Mouse (Mus musculus) lung, postnatal 0 days (tissue): Measurements from ENCODE around the gene Msh3. TPM values are rescaled to one million over a fixed set of nuclear protein-coding genes. Genes with fewer than 3 reads are reported as not detected.

ENCODE experiments used
- ATAC-seq: fragments of 200-750 bp; cut with Nextera tagmentation; 2 replicates; pipeline ENCODE4 v1.8.0; 2017; ENCODE audit warnings: moderate library complexity
- DNase-seq: peaks from one replicate; pipeline ENCODE4 v3.0.0-alpha.2; 2016; ENCODE audit warnings: low spot score
- H3K27ac ChIP-seq: fragments of 300-500 bp; sonication (generic); 2 replicates; pipeline ENCODE4 v1.5.1; 2014; ENCODE audit warnings: antibody characterized with exemption, mild to moderate bottlenecking, low read length, mixed read lengths
- H3K27me3 ChIP-seq: fragments of 300-500 bp; sonication (generic); replicated peaks from 2 replicates; pipeline ENCODE4 v1.6.1; 2014; ENCODE audit warnings: low read length, mixed read lengths; ENCODE audit not compliant: insufficient read depth
- H3K36me3 ChIP-seq: fragments of 300-500 bp; sonication (generic); 2 replicates; pipeline ENCODE4 v1.6.1; 2014; ENCODE audit warnings: low read length, mixed read lengths; ENCODE audit not compliant: insufficient read depth
- H3K4me1 ChIP-seq: fragments of 300-500 bp; sonication (generic); 2 replicates; pipeline ENCODE4 v1.6.1; 2014; ENCODE audit warnings: antibody characterized with exemption, low read depth, low read length, mixed read lengths; ENCODE audit not compliant: insufficient read depth
- H3K4me2 ChIP-seq: fragments of 300-500 bp; sonication (generic); replicated peaks from 2 replicates; pipeline ENCODE4 v1.6.1; 2014; ENCODE audit warnings: low read depth, mild to moderate bottlenecking, low read length, moderate library complexity, mixed read lengths
- H3K4me3 ChIP-seq: fragments of 300-500 bp; sonication (generic); 2 replicates; pipeline ENCODE4 v1.5.1; 2014; ENCODE audit warnings: low read depth, low read length
- H3K9ac ChIP-seq: fragments of 300-500 bp; sonication (generic); replicated peaks from 2 replicates; pipeline ENCODE4 v1.6.1; 2014; ENCODE audit warnings: low read depth, mild to moderate bottlenecking
- H3K9me3 ChIP-seq: fragments of 300-500 bp; sonication (generic); 2 replicates; pipeline ENCODE4 v1.6.1; 2016; ENCODE audit warnings: low read length, mixed read lengths
- CTCF ChIP-seq: IDR thresholded peaks from 2 replicates; pipeline ENCODE4 v1.5.1; 2016; ENCODE audit warnings: antibody characterized with exemption, mild to moderate bottlenecking
- EP300 ChIP-seq: IDR thresholded peaks from 2 replicates; pipeline ENCODE4 v1.6.1; 2016; ENCODE audit warnings: antibody characterized with exemption, mild to moderate bottlenecking, control low read depth
- WGBS: fragments of 180-500 bp; shearing (Covaris S2); extraction: QIAGEN DNeasy Blood & Tissue Kit; methylation state at CpG from one replicate; pipeline ENCODE4 v1.1.7; 2014; 5-methylcytosine and 5-hydroxymethylcytosine counted together
- polyA plus RNA-seq: library from polyadenylated mRNA; unstranded; fragments of >200 nt; fragmentation: Nextera tagmentation; extraction: Ambion mirVana; gene quantifications from 2 replicates; pipeline ENCODE4 v1.2.1, GENCODE M21; 2015

The Msh3 gene
- polyA plus RNA-seq, 1 experiment from 2014 or later, result 11.5 TPM

DNA sequence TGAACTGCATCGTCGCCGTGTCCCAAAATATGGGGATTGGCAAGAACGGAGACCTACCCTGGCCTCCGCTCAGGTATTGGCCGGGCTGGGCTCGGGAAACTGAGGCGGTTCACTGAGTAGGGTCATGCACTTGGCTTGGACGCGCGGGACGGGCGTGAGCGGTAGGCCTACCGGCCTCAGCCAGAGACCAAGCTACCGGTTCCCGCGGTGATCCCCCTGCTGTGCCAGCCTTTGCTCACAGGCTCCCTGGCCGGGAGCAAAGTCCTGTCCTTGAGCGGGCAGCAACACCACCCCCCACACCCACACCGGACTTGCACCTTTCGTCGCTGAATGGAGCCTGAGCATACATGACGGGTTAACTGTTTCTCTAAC lies 455 bp upstream of the Msh3 start:
- H3K4me3 ChIP-seq, result peak overlapping the region; percentile 77
- ATAC-seq (no peak), DNase-seq (peak; percentile 42)
- no peaks in the 10 kb centered on the region for H3K36me3 ChIP-seq
- H3K4me1 ChIP-seq, result 0 out of 2 replicates have a peak, but pooled peaks cover 4% of the 10 kb centered on the region
- H3K27ac ChIP-seq, result no peak overlapping the region
- no peaks in the 10 kb centered on the region for H3K27me3 ChIP-seq
- TF ChIP-seq CTCF, result no peak
- TF ChIP-seq EP300, result no peak
- peak overlapping the region; percentile 99 for H3K4me2 ChIP-seq
- 1% methylated on average over 24 of the region's 24 CpGs for WGBS
- H3K9me3 ChIP-seq, result no peaks in the 10 kb centered on the region
- peak overlapping the region; percentile 44 for H3K9ac ChIP-seq

DNA sequence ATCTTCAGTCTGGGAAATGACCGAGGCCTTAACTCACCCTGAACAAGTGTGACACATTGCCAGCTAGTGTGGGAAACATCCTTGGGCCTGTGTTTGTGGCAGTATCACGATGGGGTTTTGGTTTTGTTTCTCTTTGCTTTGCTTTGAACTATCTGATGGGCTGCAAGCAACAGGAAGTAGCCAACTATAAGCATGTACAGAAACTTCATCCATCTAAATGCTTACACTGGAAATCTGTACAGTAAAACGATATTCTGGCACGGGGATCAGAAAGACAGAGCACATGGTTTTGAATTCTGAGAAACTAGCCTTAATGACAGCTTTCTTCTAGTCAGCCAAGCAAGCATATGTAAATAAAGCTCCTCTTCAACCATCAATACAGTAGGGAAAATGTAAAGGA lies 847 bp downstream of the Msh3 start:
- ATAC-seq (no peak), DNase-seq (no peak)
- TF ChIP-seq EP300 (no peak), CTCF (no peak)
- Histone ChIP-seq H3K27me3 (no peaks in the 10 kb centered on the region), H3K36me3 (peaks cover 2% of the 10 kb centered on the region; the same call in 1 of the 2 replicates), H3K9me3 (no peaks in the 10 kb centered on the region), H3K27ac (peak overlapping the region; percentile 89), H3K4me1 (0 out of 2 replicates have a peak, but pooled peaks cover 4% of the 10 kb centered on the region), H3K9ac (peak overlapping the region; percentile 29), H3K4me2 (peak overlapping the region; percentile 99), H3K4me3 (peak overlapping the region; percentile 77)
- WGBS, result 11% methylated on average over 4 of the region's 4 CpGs

DNA sequence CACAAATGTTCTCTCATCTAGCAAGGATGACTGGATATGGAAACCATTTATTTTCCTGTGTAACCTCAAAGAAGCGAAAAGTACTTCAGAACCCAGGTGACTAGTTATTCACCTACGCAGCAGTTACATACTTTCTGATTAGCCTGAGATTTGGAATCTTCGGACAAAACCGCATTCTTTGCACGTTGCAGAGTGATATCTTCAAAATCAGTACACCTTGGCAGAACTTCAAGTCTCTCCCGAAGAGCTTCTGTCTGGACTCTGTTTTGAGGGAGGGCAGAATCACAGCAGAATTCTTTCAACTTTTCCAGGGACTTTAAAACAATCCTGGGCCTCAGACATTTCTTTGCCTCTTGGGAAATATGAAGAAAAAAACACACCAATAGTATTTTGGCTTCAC lies 3.7 kb downstream of the Msh3 start:
- H3K4me2 ChIP-seq, result no peak overlapping the region
- ATAC-seq (no peak), DNase-seq (no peak)
- H3K27me3 ChIP-seq, result no peaks in the 10 kb centered on the region
- H3K27ac ChIP-seq, result no peak overlapping the region
- TF ChIP-seq EP300, result no peak
- TF ChIP-seq CTCF, result no peak
- 0 out of 2 replicates have a peak, but pooled peaks cover 4% of the 10 kb centered on the region for H3K4me1 ChIP-seq
- H3K9me3 ChIP-seq, result no peaks in the 10 kb centered on the region
- WGBS, result 76% methylated on average over 6 of the region's 6 CpGs
- H3K36me3 ChIP-seq, result peaks cover 5% of the 10 kb centered on the region
- H3K4me3 ChIP-seq, result no peak overlapping the region
- no peak overlapping the region for H3K9ac ChIP-seq

DNA sequence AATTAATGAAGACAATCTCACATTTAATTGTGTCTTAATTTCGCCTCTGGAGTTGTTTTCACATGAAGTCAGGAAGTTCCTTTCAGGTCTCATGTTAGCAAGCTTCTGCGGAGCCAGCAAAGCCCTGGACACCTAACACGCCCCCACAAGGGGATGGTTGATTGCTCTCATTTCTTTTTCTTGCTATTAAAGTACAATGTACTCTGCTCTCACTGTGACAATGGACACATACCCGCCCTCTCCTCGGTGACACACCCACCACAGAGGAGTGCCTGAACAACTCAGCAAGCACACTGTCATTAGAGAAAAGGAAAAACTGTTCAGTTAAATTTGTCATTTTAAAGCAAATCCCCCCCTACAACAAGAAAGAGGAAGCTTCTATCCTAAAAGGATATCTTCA lies 8.5 kb downstream of the Msh3 start:
- no peaks in the 10 kb centered on the region for H3K27me3 ChIP-seq
- no peak for TF ChIP-seq CTCF
- TF ChIP-seq EP300, result no peak
- no peak overlapping the region for H3K4me2 ChIP-seq
- H3K27ac ChIP-seq, result no peak overlapping the region
- peaks cover 16% of the 10 kb centered on the region for H3K36me3 ChIP-seq
- no peaks in the 10 kb centered on the region for H3K9me3 ChIP-seq
- no peak overlapping the region for H3K9ac ChIP-seq
- H3K4me1 ChIP-seq, result no peaks in the 10 kb centered on the region
- ATAC-seq (no peak), DNase-seq (no peak)
- WGBS, result 83% methylated on average over 5 of the region's 5 CpGs
- no peak overlapping the region for H3K4me3 ChIP-seq

DNA sequence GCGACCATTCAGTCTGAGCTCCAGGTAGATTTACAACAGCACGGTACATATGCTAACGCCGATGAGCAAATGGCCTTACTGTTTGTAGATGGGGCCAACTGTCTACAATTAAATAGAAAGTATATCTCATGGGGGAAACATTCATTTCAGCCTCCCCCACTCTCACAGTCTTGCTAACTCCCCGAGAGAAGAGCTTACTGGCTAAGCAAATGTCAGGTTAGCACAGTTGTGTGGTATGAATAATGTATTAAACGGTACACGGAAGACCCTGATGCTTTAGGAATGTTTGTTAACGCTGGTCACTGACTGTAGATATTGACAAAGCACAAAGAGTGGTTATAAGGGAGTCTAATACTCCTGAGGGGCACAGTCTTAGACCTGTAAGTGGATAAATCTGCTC lies 10.8 kb downstream of the Msh3 start:
- H3K27me3 ChIP-seq, result no peaks in the 10 kb centered on the region
- TF ChIP-seq EP300 (no peak), CTCF (no peak)
- no peak overlapping the region for H3K27ac ChIP-seq
- no peaks in the 10 kb centered on the region for H3K4me1 ChIP-seq
- H3K36me3 ChIP-seq, result peaks cover 15% of the 10 kb centered on the region
- no peaks in the 10 kb centered on the region for H3K9me3 ChIP-seq
- WGBS, result 95% methylated on average over 8 of the region's 8 CpGs
- ATAC-seq (no peak), DNase-seq (no peak)
- H3K4me3 ChIP-seq, result no peak overlapping the region
- H3K4me2 ChIP-seq, result no peak overlapping the region
- H3K9ac ChIP-seq, result no peak overlapping the region

DNA sequence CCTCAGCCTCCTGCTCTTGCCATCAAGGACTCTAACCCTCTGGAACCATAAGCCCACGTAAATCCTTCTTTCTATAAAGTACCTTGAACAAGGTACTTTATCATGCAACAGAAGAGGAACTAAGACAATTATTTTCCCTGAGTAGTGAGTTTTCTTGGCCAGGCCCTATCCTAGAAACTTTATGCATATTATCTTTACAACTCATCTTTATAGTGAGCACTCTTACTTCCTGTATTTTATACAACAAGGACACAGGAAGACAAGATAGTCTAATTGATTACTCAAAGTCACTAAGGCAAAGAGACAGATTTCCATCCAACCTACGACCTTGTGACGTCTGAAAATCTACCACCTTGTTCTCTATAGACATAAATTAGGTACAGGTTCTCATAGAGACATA lies 15.0 kb downstream of the Msh3 start:
- Histone ChIP-seq H3K4me1 (no peaks in the 10 kb centered on the region), H3K9me3 (no peaks in the 10 kb centered on the region), H3K4me3 (no peak overlapping the region), H3K9ac (no peak overlapping the region), H3K4me2 (no peak overlapping the region), H3K27ac (no peak overlapping the region), H3K27me3 (no peaks in the 10 kb centered on the region), H3K36me3 (peaks cover 11% of the 10 kb centered on the region; the same call in 1 of the 2 replicates)
- 79% methylated on average over 3 of the region's 3 CpGs for WGBS
- ATAC-seq (no peak), DNase-seq (no peak)
- no peak for TF ChIP-seq CTCF
- TF ChIP-seq EP300, result no peak
